Mouse (Mus musculus) kidney, postnatal 0 days (tissue): Measurements from ENCODE around the gene B4galnt3. TPM values are rescaled to one million over a fixed set of nuclear protein-coding genes. Genes with fewer than 3 reads are reported as not detected.

ENCODE experiments used
- ATAC-seq: fragments of 200-750 bp; cut with Nextera tagmentation; replicated peaks from 2 replicates; pipeline ENCODE4 v1.8.0; 2017; ENCODE audit warnings: low read depth, moderate number of reproducible peaks, moderate TSS enrichment, moderate library complexity; ENCODE audit not compliant: low FRiP score
- DNase-seq: peaks from one replicate; pipeline ENCODE4 v3.0.0-alpha.2; 2016; ENCODE audit warnings: low spot score
- H3K27ac ChIP-seq: fragments of 300-500 bp; sonication (generic); 2 replicates; pipeline ENCODE4 v1.5.1; 2014; ENCODE audit warnings: mild to moderate bottlenecking
- H3K27me3 ChIP-seq: fragments of 300-500 bp; sonication (generic); 2 replicates; pipeline ENCODE4 v1.6.1; 2014; ENCODE audit warnings: low read length, mixed read lengths; ENCODE audit not compliant: insufficient read depth
- H3K36me3 ChIP-seq: fragments of 300-500 bp; sonication (generic); 2 replicates; pipeline ENCODE4 v1.6.1; 2014; ENCODE audit warnings: low read length, mixed read lengths; ENCODE audit not compliant: insufficient read depth
- H3K4me1 ChIP-seq: fragments of 300-500 bp; sonication (generic); replicated peaks from 2 replicates; pipeline ENCODE4 v1.6.1; 2014; ENCODE audit warnings: antibody characterized with exemption, low read length, mixed read lengths; ENCODE audit not compliant: insufficient read depth
- H3K4me2 ChIP-seq: fragments of 300-500 bp; sonication (generic); 2 replicates; pipeline ENCODE4 v1.6.1; 2014; ENCODE audit warnings: mild to moderate bottlenecking, low read length, moderate library complexity, mixed read lengths
- H3K4me3 ChIP-seq: fragments of 300-500 bp; sonication (generic); replicated peaks from 2 replicates; pipeline ENCODE4 v1.5.1; 2014; ENCODE audit warnings: low read depth, low read length
- H3K9ac ChIP-seq: fragments of 300-500 bp; sonication (generic); 2 replicates; pipeline ENCODE4 v1.6.1; 2014; ENCODE audit warnings: low read depth, low read length
- H3K9me3 ChIP-seq: fragments of 300-500 bp; sonication (generic); replicated peaks from 2 replicates; pipeline ENCODE4 v1.6.1; 2016; ENCODE audit warnings: low read length, inconsistent platforms, mixed read lengths
- CTCF ChIP-seq: IDR thresholded peaks from 2 replicates; pipeline ENCODE4 v1.5.1; 2016; ENCODE audit warnings: antibody characterized with exemption, low read depth, mild to moderate bottlenecking, moderate library complexity
- whole genome bisulfite sequencing: fragments of 180-500 bp; shearing (Covaris S2); extraction: QIAGEN DNeasy Blood & Tissue Kit; methylation state at CpG from one replicate; pipeline ENCODE4 v1.1.7; 2014; 5-methylcytosine and 5-hydroxymethylcytosine counted together
- polyA plus RNA-seq: library from polyadenylated mRNA; unstranded; fragments of >200 nt; fragmentation: Nextera tagmentation; extraction: Ambion mirVana; gene quantifications from 2 replicates; pipeline ENCODE4 v1.2.1, GENCODE M21; 2015

Gene B4galnt3
- polyA plus RNA-seq, 1 experiment from 2014 or later: 2.5 TPM

DNA sequence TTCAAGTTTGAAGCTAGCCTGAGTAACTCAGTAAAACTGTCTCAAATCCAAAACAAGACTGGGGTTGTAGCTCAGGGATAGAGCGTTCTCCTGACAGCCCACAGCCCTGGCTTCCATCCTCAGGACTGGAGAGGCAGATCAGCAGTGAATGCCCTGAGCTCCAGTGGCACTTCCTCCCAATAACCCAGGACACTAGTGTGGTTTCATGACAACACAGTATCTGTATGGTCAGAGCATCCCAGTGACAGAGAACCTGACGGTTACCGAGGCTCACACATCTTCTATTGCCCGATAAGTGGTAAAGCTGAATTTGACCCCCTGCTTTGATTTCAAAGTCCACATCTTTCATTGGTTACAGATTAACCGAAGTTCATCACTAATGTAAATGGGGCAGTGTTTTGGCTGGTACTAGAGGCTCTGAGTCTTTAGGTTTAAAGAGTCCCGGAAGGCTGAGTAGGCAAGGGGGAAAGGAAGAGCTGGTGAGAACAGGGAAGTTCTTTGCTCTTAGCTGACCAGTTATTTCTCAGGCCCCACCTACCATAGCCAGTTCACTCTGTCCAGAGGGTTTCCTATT, 120.2 kb downstream of the B4galnt3 start:
- Histone ChIP-seq H3K9ac (no peak overlapping the region), H3K27me3 (no peaks in the 10 kb centered on the region), H3K4me2 (no peak overlapping the region), H3K36me3 (no peaks in the 10 kb centered on the region), H3K9me3 (no peaks in the 10 kb centered on the region), H3K27ac (peak overlapping the region; percentile 19; the same call in 1 of the 2 replicates), H3K4me3 (no peak overlapping the region), H3K4me1 (no peaks in the 10 kb centered on the region)
- no peak for TF ChIP-seq CTCF
- ATAC-seq: peak; percentile 61
- no peak for DNase-seq
- 63% methylated on average over 6 of the region's 6 CpGs for WGBS

DNA sequence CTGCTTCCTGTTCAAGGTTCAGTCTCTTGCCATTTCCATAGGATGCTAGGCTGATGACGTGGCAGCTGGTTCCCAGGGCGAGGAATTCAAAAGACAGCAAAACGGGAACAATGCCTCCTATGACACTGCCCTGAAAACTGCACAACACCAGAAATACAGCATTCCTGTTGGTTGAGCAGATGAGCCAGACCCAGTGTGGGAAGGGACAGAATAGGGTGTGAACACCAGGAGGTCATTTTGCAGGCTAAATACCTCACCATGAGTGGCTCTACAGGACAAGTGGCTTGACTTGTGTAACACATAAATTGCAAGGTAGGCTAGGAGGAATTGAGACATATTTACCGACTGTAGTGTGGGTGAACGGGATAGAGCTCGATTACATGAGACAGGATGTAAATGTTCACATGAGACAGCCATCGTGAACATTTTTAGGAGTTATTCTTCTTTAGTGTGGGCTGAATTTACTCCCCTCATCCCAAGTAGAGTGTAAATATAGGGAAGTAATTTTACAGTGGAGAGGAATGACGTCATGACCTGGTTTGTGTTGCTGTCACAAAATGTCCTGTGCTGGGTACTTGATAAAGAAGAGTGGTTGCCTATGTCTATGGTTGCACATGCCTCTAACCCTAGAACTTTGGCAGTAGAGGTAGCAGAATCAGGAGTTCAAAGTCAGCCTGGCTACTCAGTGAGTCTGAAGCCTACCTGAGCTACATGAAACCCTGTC, 121.9 kb downstream of the B4galnt3 start:
- TF ChIP-seq CTCF: no peak
- Histone ChIP-seq H3K9me3 (no peaks in the 10 kb centered on the region), H3K27me3 (no peaks in the 10 kb centered on the region), H3K4me3 (no peak overlapping the region), H3K4me1 (no peaks in the 10 kb centered on the region), H3K4me2 (no peak overlapping the region), H3K27ac (no peak overlapping the region), H3K9ac (no peak overlapping the region), H3K36me3 (no peaks in the 10 kb centered on the region)
- ATAC-seq (no peak), DNase-seq (no peak)
- 81% methylated on average over 8 of the region's 8 CpGs for WGBS

DNA sequence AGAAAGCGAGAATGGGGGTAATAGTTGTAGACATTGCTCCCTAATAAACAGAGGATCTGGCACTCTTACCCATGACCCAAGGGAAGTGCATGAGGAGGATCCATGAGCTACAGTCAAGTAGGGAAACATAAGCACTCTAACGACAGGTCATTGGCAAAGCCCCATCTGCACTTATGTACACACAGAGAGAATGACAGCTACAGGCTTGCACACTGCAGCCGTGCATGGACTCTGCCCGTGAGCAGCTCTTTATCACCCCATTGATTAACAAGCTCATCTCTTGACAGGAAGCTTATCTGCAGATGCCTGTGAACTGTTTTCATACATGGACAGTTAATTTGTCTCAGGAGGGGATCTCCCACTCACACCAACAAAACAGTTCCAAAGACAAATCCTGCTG, 126.8 kb downstream of the B4galnt3 start:
- 54% methylated on average over 4 of the region's 4 CpGs for WGBS
- no peak overlapping the region for H3K4me3 ChIP-seq
- no peaks in the 10 kb centered on the region for H3K36me3 ChIP-seq
- H3K27me3 ChIP-seq: no peaks in the 10 kb centered on the region
- H3K4me1 ChIP-seq: no peaks in the 10 kb centered on the region
- DNase-seq (no peak), ATAC-seq (no peak)
- H3K9ac ChIP-seq: no peak overlapping the region
- no peak for TF ChIP-seq CTCF
- H3K9me3 ChIP-seq: no peaks in the 10 kb centered on the region
- H3K27ac ChIP-seq: no peak overlapping the region
- H3K4me2 ChIP-seq: no peak overlapping the region

DNA sequence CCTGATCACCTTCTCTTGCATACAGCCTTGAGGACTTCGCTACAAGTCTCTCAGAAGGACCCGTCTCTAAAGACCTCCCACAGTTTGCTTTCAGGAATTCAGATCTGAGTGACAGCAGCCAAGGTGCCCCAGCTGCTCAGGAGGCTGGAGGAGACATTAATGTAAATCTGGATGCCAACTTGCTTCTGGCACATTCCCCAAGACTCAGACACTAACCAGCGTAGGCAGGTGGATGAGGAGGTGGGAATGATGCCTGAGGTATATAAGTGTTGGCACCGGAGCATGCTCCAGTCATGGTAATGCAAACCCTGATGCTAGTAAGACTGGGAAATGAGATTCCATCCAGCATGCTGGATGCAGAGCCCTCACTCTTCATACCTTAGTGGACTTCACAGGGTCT, 129.6 kb downstream of the B4galnt3 start:
- H3K4me2 ChIP-seq: no peak overlapping the region
- H3K9me3 ChIP-seq: no peaks in the 10 kb centered on the region
- DNase-seq (no peak), ATAC-seq (no peak)
- no peak overlapping the region for H3K9ac ChIP-seq
- H3K27ac ChIP-seq: no peak overlapping the region
- no peak for TF ChIP-seq CTCF
- 84% methylated on average over 4 of the region's 4 CpGs for WGBS
- H3K36me3 ChIP-seq: no peaks in the 10 kb centered on the region
- no peaks in the 10 kb centered on the region for H3K4me1 ChIP-seq
- H3K4me3 ChIP-seq: no peak overlapping the region
- H3K27me3 ChIP-seq: no peaks in the 10 kb centered on the region

DNA sequence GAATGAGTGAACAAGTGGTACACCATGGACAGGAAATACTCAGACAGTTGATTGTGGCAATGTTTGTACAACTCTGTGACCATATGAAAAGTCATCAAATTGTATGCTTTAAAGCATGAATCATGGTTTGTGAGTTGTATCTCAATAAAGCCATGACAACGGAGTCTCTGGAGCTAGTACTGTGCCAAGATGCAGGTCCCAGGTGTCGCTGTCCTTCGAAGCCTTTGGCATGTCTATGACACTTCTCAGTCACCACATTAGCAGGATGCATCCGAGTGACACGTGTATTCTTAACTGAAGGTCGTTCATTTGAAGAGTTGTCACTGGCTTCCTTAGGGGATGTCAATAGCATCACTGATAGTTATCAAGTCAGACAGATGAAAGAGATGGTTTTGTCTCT, 131.4 kb downstream of the B4galnt3 start:
- no peak for TF ChIP-seq CTCF
- H3K4me2 ChIP-seq: no peak overlapping the region
- 0 out of 2 replicates have a peak, but pooled peaks cover 8% of the 10 kb centered on the region for H3K4me1 ChIP-seq
- H3K36me3 ChIP-seq: no peaks in the 10 kb centered on the region
- DNase-seq: no peak
- no peaks in the 10 kb centered on the region for H3K27me3 ChIP-seq
- H3K27ac ChIP-seq: no peak overlapping the region
- ATAC-seq: no peak
- 75% methylated on average over 6 of the region's 6 CpGs for WGBS
- no peak overlapping the region for H3K4me3 ChIP-seq
- H3K9ac ChIP-seq: no peak overlapping the region
- H3K9me3 ChIP-seq: no peaks in the 10 kb centered on the region

DNA sequence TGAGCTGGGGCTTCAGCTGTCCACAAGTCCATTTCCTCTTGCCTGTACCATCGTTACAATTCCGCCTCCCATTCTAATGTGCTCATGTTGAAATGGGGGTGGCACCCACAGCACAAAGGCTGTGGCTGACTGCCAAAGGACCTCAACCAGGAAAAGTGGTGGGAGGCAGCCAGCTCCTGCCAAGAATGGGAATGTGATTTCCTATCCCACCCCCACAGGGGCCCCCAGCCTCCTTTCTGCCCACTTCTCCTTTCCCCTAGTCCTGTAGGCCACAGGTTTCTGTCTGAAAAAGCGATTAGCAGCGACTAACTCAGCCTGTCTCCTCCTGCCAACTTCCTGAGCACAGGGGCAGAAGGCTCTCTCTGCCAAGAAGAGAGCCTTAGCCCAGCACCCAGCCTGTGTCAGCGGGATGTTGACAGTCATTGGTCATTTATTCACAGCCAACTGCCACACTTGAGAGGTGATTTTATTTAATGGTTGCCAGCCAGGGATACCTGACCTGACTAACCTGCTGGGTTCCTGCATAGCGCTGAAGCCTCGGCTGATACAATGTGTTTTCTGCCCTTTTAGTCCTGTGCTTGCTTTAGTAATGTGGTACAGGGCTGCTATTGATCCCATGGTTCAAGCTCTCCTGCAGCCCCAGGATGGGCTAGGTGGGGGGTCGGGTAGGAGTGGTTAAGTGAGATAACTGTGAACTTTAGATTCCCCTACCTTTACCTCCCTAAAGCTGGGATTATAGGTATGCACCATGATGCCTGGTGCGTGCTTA, 135.0 kb downstream of the B4galnt3 start:
- Histone ChIP-seq H3K27me3 (no peaks in the 10 kb centered on the region), H3K27ac (peak overlapping the region; percentile 76), H3K9me3 (no peaks in the 10 kb centered on the region), H3K36me3 (no peaks in the 10 kb centered on the region), H3K4me2 (no peak overlapping the region; the same call in 1 of the 2 replicates), H3K9ac (no peak overlapping the region), H3K4me1 (0 out of 2 replicates have a peak, but pooled peaks cover 8% of the 10 kb centered on the region), H3K4me3 (no peak overlapping the region)
- ATAC-seq: peak; percentile 68; the same call in 1 of the 2 replicates
- 38% methylated on average over 9 of the region's 9 CpGs for WGBS
- DNase-seq: peak; percentile 61
- no peak for TF ChIP-seq CTCF
